Mouse (Mus musculus): ENCODE data around the gene Gm11168. TPM values are rescaled to one million over a fixed set of nuclear protein-coding genes. Genes with fewer than 3 reads are reported as not detected.
"Not testable (repeated sequence)": the region's sequence is repeated elsewhere in the genome, so short reads cannot be mapped to it uniquely, and the experiment has no call there.

Gene Gm11168
- total RNA-seq, 2 experiments from 2014 or later: not detected

DNA sequence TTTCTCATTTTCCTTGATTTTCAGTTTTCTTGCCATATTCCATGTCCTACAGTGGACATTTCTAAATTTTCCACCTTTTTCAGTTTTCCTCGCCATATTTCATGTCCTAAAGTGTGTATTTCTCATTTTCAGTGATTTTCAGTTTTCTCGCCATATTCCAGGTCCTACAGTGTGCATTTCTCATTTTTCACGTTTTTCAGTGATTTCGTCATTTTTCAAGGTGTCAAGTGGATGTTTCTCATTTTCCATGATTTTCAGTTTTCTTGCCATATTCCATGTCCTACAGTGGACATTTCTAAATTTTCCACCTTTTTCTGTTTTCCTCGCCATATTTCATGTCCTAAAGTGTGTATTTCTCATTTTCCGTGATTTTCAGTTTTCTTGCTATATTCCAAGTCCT, 22.5 kb downstream of the Gm11168 start:
- peak; percentile 54 to 73 for DNase-seq

DNA sequence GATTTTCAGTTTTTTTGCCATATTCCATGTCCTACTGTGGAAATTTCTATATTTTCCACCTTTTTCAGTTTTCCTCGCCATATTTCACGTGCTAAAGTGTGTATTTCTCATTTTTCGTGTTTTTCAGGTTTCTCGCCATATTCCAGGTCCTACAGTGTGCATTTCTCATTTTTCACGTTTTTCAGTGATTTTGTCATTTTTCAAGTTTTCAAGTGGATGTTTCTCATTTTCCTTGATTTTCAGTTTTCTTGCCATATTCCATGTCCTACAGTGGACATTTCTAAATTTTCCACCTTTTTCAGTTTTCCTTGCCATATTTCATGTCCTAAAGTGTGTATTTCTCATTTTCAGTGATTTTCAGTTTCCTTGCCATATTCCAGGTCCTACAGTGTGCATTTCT, 23.0 kb downstream of the Gm11168 start:
- not testable (repeated sequence) for DNase-seq

DNA sequence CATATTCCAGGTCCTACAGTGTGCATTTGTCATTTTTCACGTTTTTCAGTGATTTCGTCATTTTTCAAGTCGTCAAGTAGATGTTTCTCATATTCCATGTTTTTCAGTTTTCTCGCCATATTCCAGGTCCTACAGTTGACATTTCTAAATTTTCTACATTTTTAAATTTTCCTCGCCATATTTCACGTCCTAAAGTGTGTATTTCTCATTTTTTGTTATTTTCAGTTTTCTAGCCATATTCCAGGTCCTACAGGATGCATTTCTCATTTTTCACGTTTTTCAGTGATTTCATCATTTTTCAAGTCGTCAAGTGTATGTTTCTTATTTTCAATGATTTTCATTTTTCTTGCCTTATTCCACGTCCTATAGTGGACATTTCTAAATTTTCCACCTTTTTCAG, 23.6 kb downstream of the Gm11168 start:
- not testable (repeated sequence) for DNase-seq

DNA sequence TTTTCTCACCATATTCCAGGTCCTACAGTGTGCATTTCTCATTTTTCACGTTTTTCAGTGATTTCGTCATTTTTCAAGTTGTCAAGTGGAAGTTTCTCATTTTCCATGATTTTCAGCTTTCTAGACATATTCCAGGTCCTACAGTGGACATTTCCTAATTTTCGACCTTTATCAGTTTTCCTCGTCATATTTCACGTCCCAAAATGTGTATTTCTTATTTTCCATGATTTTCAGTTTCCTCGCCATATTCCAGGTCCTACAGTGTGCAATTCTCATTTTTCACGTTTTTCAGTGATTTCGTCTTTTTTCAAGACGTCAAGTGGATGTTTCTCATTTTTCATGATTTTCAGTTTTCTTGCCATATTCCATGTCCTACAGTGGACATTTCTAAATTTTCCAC, 24.1 kb downstream of the Gm11168 start:
- not testable (repeated sequence) for DNase-seq

DNA sequence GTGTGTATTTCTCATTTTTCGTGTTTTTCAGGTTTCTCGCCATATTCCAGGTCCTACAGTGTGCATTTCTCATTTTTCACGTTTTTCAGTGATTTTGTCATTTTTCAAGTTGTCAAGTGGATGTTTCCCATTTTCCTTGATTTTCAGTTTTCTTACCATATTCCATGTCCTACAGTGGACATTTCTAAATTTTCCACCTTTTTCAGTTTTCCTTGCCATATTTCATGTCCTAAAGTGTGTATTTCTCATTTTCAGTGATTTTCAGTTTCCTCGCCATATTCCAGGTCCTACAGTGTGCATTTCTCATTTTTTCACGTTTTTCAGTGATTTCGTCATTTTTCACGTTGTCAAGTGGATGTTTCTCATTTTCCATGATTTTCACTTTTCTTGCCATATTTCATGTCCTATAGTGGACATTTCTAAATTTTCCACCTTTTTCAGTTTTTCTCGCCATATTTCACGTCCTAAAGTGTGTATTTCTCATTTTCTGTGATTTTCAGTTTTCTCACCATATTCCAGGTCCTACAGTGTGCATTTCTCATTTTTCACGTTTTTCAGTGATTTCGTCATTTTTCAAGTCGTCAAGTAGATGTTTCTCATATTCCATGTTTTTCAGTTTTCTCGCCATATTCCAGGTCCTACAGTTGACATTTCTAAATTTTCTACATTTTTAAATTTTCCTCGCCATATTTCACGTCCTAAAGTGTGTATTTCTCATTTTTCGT, 26.3 kb downstream of the Gm11168 start:
- peak; percentile 8 to 11 for DNase-seq

DNA sequence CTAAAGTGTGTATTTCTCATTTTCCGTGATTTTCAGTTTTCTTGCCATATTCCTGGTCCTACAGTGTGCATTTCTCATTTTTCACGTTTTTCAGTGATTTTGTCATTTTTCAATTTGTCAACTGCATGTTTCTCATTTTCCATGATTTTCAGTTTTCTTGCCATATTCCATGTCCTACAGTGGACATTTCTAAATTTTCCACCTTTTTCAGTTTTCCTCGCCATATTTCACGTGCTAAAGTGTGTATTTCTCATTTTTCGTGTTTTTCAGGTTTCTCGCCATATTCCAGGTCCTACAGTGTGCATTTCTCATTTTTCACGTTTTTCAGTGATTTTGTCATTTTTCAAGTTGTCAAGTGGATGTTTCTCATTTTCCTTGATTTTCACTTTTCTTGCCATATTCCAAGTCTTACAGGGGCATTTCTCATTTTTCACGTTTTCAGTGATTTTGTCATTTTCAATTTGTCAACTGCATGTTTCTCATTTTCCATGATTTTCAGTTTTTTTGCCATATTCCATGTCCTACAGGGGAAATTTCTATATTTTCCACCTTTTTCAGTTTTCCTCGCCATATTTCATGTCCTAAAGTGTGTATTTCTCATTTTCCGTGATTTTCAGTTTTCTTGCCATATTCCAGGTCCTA, 27.7 kb downstream of the Gm11168 start:
- not testable (repeated sequence) for DNase-seq

DNA sequence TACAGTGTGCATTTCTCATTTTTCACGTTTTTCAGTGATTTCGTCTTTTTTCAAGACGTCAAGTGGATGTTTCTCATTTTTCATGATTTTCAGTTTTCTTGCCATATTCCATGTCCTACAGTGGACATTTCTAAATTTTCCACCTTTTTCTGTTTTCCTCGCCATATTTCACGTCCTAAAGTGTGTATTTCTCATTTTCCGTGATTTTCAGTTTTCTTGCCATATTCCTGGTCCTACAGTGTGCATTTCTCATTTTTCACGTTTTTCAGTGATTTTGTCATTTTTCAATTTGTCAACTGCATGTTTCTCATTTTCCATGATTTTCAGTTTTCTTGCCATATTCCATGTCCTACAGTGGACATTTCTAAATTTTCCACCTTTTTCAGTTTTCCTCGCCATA, 31.2 kb downstream of the Gm11168 start, which contains the start of gene Gm17535:
Gene Gm17535 (plus strand): TSS at position 301 of the 400 bp plus-strand sequence.
- DNase-seq: not testable (repeated sequence)

DNA sequence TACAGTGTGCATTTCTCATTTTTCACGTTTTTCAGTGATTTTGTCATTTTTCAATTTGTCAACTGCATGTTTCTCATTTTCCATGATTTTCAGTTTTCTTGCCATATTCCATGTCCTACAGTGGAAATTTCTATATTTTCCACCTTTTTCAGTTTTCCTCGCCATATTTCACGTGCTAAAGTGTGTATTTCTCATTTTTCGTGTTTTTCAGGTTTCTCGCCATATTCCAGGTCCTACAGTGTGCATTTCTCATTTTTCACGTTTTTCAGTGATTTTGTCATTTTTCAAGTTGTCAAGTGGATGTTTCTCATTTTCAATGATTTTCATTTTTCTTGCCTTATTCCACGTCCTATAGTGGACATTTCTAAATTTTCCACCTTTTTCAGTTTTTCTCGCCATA, 33.4 kb downstream of the Gm11168 start, which contains the start of gene Gm10715:
Gene Gm10715 (plus strand): TSS at position 301 of the 400 bp plus-strand sequence.
- DNase-seq: not testable (repeated sequence)

DNA sequence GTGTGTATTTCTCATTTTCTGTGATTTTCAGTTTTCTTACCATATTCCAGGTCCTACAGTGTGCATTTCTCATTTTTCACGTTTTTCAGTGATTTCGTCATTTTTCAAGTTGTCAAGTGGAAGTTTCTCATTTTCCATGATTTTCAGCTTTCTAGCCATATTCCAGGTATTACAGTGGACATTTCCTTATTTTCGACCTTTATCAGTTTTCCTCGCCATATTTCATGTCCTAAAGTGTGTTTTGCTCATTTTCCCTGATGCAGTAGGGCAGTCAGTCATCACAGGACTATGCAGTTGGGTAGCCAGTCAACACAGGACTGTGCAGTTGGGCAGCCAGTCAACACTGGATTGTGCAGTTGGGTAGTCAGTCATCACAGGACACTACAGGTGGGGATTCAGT, 35.0 kb downstream of the Gm11168 start:
- DNase-seq: not testable (repeated sequence)

Small RNAs within 50 kb of the gene (microRNA-seq; reads per million reads assigned to microRNA genes)
- 0 reads per million in 2 experiments for gene Mir101c

Other genes starting within 250 kb of the Gm11168 start
- not detected for gene Gm10722, start 2.4 kb upstream of the Gm11168 start, total RNA-seq (2021)
- under 1 TPM; 0.57 to 0.77 TPM for gene Gm10721, start 9.8 kb downstream of the Gm11168 start, total RNA-seq (2021)
- not detected for gene Gm10720, start 12.3 kb downstream of the Gm11168 start, total RNA-seq (2021)
- 1 to 10 TPM in 1 of 2 experiments, not detected in 1; 1.3 TPM for gene Gm10719, start 14.1 kb downstream of the Gm11168 start, total RNA-seq (2021)
- gene Gm10718, start 20.2 kb downstream of the Gm11168 start, total RNA-seq (2021): under 1 TPM; 0.47 to 0.95 TPM
- not detected for gene Gm10717, start 22.1 kb downstream of the Gm11168 start, total RNA-seq (2021)
- not detected for gene Gm17535, start 31.3 kb downstream of the Gm11168 start, total RNA-seq (2021)
- not detected for gene Gm10715, start 33.5 kb downstream of the Gm11168 start, total RNA-seq (2021)